Mouse (Mus musculus): ENCODE data around the gene Il1r1. TPM values are rescaled to one million over a fixed set of nuclear protein-coding genes. Genes with fewer than 3 reads are reported as not detected.

Il1r1 gene
- total and polyA plus RNA-seq, 3 experiments: 1.4 to 3.1 TPM; not detected in 1

DNA sequence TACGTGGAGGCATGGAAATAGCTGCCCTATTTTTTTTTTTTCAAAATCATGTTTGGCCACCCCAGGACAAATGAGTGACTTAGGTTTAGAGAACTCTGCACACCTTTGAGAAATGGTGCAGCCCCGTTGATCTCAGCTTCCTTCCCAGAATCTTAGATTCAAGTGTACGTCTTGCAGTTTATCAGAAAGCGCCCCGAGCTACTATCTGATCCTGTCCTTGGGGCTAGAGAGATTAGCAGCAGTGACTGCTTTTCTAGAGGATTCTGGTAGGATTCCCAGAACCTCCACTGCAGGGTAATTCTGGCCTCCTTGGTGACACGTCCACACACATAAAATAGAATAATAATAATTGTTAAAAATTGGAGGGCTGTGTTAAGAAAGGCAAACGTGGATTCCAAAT, 136.1 kb downstream of the Il1r1 start:
- peaks cover 8 to 24% of the 10 kb centered on the region in 2 experiments for H3K4me1 ChIP-seq (ENCODE audit: control insufficient read depth in 1 of 2, insufficient read depth in 2 of 2, low read length in 2 of 2)
- H3K27ac ChIP-seq (ENCODE audit: control insufficient read depth, low read depth, low read length): no peak overlapping the region
- H3K36me3 ChIP-seq (ENCODE audit: control insufficient read depth in 1 of 2, insufficient read depth in 2 of 2, low read length in 2 of 2): peaks cover 0 to 18% of the 10 kb centered on the region in 2 experiments; a peak in 2 of 4 replicates
- no peaks in the 10 kb centered on the region for H3K79me2 ChIP-seq (ENCODE audit: control insufficient read depth, insufficient read depth, low read length, poor library complexity)
- no peaks in the 10 kb centered on the region for H3K9me3 ChIP-seq (replicated peaks; ENCODE audit: insufficient read depth, low read length)
- no peak overlapping the region for H3K9ac ChIP-seq (ENCODE audit: control insufficient read depth, low read depth, low read length, poor library complexity, severe bottlenecking)
- TF ChIP-seq GATA1 (IDR thresholded peaks at IDR 0.05; ENCODE audit: low read depth, low read length): peak; percentile 5; the same call in 1 of the 2 replicates
- no peak for TF ChIP-seq HCFC1 (IDR thresholded peaks at IDR 0.05; ENCODE audit: low read depth, low read length)
- no peak for TF ChIP-seq CHD1 (IDR thresholded peaks at IDR 0.05; ENCODE audit: low read depth, low read length)
- TF ChIP-seq EP300 (IDR thresholded peaks at IDR 0.05; ENCODE audit: low read depth in 1 of 2, low read length in 2 of 2): no peak
- TF ChIP-seq ZC3H11A (IDR thresholded peaks at IDR 0.05; ENCODE audit: low read depth, low read length): no peak
- TF ChIP-seq USF2 (IDR thresholded peaks at IDR 0.05; ENCODE audit: borderline replicate concordance in 1 of 2, insufficient read depth in 1 of 2, low read depth in 1 of 2, low read length in 2 of 2): no peak
- no peak for DNase-seq (ENCODE audit: low read depth, low spot score)
- H3K27me3 ChIP-seq (ENCODE audit: control insufficient read depth in 1 of 2, insufficient read depth in 2 of 2, low read length in 2 of 2): no peaks in the 10 kb centered on the region
- H3K4me3 ChIP-seq (ENCODE audit: control insufficient read depth in 1 of 2, insufficient read depth in 1 of 2, low read depth in 2 of 2, low read length in 2 of 2): no peak overlapping the region

DNA sequence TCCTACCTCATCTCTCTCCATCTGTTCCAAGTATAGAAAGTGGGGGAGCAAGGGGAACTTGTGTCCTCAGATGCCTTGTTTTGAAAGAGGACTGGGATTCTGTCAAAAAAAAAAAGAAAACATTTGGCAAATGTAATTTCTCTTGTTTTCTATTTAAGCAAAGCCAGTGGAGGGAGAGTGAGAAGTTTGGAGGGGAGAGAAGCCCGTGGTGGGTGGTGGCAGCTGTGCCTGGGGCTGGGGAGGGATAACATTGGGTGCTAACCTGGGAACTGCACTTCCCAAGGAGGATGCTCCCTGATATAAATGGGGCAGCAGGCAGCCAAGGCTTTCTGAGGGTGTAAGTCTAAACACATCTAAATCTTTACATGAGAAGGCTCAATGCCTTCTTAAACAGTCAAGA, 136.7 kb downstream of the Il1r1 start:
- peaks cover 0 to 16% of the 10 kb centered on the region in 2 experiments; a peak in 2 of 4 replicates for H3K36me3 ChIP-seq (ENCODE audit: control insufficient read depth in 1 of 2, insufficient read depth in 2 of 2, low read length in 2 of 2)
- no peak overlapping the region for H3K4me3 ChIP-seq (ENCODE audit: control insufficient read depth in 1 of 2, insufficient read depth in 1 of 2, low read depth in 2 of 2, low read length in 2 of 2)
- H3K27me3 ChIP-seq (ENCODE audit: control insufficient read depth in 1 of 2, insufficient read depth in 2 of 2, low read length in 2 of 2): no peaks in the 10 kb centered on the region
- peaks cover 8 to 20% of the 10 kb centered on the region in 2 experiments for H3K4me1 ChIP-seq (ENCODE audit: control insufficient read depth in 1 of 2, insufficient read depth in 2 of 2, low read length in 2 of 2)
- H3K27ac ChIP-seq (ENCODE audit: control insufficient read depth, low read depth, low read length): no peak overlapping the region
- TF ChIP-seq CHD1 (IDR thresholded peaks at IDR 0.05; ENCODE audit: low read depth, low read length) (no peak), MXI1 (IDR thresholded peaks at IDR 0.05; ENCODE audit: low read depth, low read length) (no peak), ZKSCAN1 (IDR thresholded peaks at IDR 0.05; ENCODE audit: low read depth, low read length) (no peak), MAX (IDR thresholded peaks at IDR 0.05; ENCODE audit: low read length) (no peak), TCF12 (IDR thresholded peaks at IDR 0.05; ENCODE audit: low read depth, low read length) (no peak), USF2 (IDR thresholded peaks at IDR 0.05; ENCODE audit: borderline replicate concordance in 1 of 2, insufficient read depth in 1 of 2, low read depth in 1 of 2, low read length in 2 of 2) (no peak), USF1 (IDR thresholded peaks at IDR 0.05; ENCODE audit: low read depth, low read length) (no peak), E2F4 (IDR thresholded peaks at IDR 0.05; ENCODE audit: borderline replicate concordance, low read depth, low read length) (no peak), POLR2AphosphoS5 (IDR thresholded peaks at IDR 0.05; ENCODE audit: borderline replicate concordance, low read depth, low read length) (no peak), BHLHE40 (IDR thresholded peaks at IDR 0.05; ENCODE audit: borderline replicate concordance, low read depth, low read length) (no peak), MYC (IDR thresholded peaks at IDR 0.05; ENCODE audit: low read depth, low read length) (no peak), GATA1 (IDR thresholded peaks at IDR 0.05; ENCODE audit: low read depth, low read length) (no peak), ZMIZ1 (IDR thresholded peaks at IDR 0.05; ENCODE audit: low read depth, low read length) (no peak)
- no peaks in the 10 kb centered on the region for H3K79me2 ChIP-seq (ENCODE audit: control insufficient read depth, insufficient read depth, low read length, poor library complexity)
- no peak overlapping the region for H3K9ac ChIP-seq (ENCODE audit: control insufficient read depth, low read depth, low read length, poor library complexity, severe bottlenecking)
- H3K9me3 ChIP-seq (replicated peaks; ENCODE audit: insufficient read depth, low read length): no peaks in the 10 kb centered on the region
- DNase-seq (ENCODE audit: low read depth, low spot score): no peak

Measured in MEL (cell line).